Mouse (Mus musculus) B cell, adult 2 months (primary cell): ENCODE data around the gene Eml5.

Source experiments
- DNase-seq, 2 experiments: peaks; one replicate each; pipeline ENCODE4 v3.0.0; 2022

The Eml5 gene

DNA sequence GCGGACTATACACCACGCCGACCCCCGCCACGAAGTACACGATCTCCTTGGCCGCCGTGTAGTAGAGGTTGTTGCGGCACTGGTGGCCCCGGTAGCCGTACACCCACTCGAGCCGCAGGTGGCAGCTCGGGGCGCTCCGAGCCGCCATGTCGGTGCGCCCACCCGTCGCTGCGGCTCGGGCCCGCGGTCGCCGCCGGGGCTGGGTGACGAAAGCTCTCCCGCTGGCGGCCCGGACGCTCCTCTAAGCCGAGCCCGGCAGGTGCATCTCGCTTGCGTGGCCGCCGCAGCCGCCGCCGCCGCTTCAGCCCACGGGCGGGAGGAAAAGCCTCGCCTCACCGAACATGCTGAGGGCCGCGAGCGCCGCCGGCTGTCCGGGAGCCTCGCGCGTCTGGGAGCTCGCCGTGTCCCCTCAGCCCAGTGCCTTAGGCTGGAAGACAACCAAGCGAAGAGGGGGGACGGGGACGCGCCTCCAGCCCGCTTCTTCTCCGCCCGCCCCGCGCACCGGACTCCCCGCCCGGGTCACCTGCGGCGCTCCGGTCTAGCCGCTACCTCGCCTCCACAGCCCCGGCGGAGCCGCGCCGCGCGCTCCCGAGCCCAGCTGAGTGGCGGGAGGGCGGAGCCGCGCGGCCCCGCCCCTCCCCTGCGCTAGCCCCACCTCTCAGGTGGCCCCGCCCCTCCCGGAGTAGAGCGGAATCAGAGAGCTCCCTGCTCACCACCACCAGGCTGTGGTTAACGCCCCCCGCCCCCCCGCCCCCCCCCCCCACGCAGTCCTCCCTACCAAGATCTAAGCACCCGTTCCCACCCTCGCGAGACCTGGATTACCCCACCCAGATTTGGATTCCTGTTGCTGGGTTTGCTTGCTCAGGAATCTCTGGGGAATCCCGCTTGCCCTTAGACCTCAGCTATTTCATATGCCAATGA, at the start of gene Eml5:
Gene Eml5, minus strand, starts transcription at position 604 of the 921 bp plus-strand sequence.
- DNase-seq: peak; percentile 85 to 88

DNA sequence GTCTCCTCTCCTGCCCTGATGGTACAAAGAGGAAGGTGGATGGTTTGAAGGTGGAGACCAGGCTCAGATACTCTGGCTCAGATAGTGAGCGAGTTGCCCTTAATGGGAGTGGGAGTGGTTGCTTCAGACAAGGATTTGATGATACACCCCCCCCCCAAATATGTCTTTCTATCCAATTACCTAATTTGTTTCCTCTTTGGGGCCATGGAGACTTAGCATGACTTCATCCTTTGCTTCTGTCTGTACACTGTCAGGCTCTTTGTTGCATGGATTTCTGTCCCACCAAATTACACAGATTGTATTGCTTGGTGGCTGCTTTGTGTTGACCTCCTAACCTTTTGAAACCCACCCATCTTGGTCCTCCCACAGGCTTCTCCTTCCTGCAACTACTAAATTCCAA, 31.6 kb upstream of the Eml5 start:
- DNase-seq: no peak

GRCm38 (mm10) chr12:98932441-98932840, 31.2 kb upstream of the Eml5 start:
- DNase-seq: no peak

DNA sequence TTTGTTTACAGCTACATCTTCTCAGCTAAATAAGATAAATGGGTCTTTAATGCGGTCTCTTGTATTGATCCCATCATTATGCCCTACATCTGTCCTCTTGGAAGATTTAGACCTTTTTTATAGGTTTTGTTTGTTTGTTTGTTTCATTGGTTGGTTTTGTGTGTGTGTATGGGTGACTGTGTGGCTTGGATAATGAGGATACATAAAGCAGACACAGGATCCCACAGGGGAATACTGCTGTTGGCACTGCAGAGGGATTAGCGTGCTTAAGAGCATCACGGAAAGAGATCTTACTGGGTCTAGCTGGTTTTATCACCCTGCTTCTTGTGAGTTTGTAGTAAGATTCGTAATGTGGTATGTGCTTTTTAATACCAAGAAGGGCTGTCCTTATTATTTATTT, 29.9 kb upstream of the Eml5 start:
- DNase-seq: no peak

DNA sequence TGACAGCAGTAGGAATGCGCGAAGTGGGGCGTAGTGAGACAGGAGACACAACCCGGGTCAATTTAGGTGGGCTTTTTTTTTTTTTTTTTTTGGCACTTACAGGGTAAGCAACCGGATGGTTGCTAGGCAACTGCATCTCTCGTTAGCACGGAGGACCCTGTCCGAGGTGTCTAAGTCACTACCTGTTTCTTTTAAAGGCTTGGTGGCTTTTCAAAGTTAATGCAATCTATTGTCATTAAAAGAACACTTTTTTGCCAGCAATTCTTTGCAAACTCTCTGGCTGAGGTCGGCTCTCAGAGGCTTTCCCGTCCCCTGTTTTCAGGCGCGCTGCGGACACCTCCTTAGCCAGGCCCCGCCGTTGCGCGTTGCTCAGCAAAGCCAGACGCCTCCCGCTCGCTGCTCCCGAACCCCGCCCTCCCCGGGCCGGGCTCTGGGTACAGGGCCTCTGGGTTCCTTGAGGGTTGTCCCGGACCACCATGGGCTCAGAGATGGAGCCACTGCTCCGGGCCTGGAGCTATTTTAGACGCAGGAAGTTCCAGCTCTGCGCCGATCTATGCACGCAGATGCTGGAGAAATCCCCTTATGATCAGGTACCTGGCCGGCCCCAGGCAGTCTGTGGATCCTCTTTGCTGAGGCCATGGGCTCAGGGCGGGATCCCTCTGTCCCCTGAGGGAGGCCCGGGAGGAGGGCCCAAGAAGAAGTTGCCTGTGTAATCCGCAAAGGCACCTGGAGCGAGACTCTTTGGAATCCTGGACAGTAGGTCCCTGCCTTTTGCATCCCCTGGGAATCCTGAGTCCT, 19.1 kb upstream of the Eml5 start, which contains the start of gene Ttc8:
Gene Ttc8, plus strand, starts transcription at position 381 of the 798 bp plus-strand sequence.
- peak; percentile 79 to 84 for DNase-seq

DNA sequence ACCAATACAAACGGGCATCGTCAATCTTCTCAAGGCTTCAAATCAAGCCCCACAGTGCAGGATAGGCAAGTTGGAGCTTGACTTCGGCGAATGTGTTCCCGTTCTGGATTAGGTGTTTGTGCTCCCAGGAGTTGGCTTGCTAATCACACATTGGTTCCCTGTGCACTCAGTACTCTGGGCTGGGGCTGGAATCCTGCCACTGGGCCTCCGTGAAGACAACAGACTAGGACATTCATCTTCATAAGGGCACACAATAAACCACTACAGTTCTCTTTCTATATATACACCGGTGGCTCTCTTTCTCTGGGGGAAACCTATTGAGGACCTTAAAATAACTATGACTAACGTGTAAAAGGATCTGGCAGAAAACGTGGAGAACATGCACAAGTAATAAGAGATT, 8.8 kb upstream of the Eml5 start:
- DNase-seq: no peak

DNA sequence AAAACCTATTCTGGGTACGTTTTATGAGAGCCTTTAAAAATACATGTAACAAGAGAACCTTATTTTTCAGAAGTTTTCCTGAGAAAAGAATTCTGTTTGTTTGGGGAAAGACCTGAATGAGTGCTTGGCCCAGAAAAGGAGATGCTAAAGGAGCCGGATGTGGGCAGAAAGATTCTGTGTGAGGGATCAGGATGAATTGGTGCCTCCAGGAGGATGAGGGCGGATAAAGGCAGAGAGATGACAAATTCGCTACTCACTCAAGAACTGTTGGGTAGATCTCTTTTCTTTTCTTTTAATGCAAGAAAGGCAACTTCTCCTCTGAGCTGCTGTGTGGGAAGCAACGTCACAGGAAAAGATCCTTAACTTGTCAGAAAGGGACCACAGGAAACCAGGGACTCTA, 4.2 kb upstream of the Eml5 start:
- DNase-seq: no peak

DNA sequence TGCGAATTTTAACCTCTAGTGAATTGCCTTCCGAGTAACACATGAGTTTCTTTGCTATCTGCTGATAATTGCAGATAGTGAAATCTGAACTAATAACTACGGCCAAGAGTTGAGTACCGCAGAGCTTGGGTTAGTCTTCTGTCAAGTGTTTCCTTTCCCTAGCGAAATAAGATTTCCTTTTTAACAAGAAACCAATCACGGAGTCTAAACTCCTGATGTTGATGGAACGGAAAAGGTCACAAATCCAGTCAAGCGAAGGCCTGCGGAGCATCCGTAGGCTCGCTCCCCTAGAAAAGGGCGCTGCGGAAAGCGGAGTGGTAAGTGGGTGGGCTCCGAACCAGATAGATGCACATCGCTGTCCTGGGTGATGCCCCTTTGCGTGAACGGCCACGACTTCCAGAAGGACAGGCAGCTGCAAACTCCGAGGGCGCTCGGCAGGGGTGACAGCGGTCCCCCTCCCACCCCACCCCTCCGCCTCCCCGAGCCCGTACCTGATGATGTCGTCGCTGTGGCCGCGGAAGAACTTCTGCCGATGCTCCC, 873 bp downstream of the Eml5 start:
- no peak for DNase-seq

- no peak for DNase-seq
These were observed 1.6 kb downstream of the Eml5 start for GRCm38 (mm10) chr12:98899676-98900075.

DNA sequence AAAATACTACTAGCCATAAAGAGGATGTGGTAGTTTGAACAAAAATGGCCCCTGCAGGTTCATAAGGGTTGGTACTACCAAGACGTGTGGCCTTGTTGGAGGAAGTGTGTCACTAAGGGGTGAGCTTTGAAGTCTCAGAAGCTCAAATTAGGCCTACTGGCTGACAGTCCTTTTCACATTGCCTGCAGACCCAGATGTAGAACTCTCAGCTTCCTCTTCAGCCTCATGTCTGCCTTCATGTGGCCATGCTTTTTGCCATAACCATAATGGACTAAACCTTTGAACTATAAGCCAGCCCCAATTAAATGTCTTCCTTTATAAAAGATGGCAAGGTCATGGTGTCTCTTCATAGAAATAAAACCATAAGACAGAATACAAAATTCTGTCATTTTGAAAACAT, 4.5 kb downstream of the Eml5 start:
- DNase-seq: no peak

GRCm38 (mm10) chr12:98884515-98884914, 16.8 kb downstream of the Eml5 start:
- DNase-seq: no peak

GRCm38 (mm10) chr12:98881796-98882195, 19.5 kb downstream of the Eml5 start:
- DNase-seq: no peak

DNA sequence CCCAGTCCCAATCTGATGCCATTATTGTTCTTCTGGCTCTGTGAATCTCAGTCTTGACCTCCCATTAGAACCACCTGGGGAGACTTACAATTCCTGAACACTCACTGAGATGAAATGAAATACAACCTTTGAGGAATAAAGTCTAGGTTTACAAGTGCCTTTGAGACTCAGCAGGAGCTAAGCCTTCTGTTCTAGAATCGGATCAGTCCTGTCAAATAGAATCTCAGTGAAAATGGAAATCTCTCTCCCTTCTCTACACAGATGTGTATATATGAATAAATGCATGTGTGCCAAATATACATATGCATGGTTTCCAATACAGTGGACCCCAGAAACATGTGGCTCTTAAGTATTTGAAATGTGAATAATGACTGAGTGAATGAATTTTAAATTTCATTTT, 22.6 kb downstream of the Eml5 start:
- no peak for DNase-seq

DNA sequence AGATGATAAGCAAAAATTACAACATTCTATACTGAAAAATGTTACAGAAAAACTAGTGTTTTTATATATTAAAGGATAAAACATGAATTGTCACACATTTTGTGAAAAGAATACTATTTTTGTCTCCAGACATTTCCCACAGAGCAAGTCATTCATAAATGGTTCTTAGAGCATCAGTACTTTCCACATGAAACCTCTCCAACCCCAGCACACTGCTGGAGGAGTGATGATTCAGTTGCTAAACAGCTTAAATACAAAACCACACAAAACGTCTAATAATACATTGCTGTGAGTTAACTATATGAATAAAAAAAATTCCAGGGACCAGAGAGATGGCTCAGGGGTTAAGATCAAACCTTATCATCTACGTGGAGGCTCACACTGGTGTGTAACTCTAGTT, 26.1 kb downstream of the Eml5 start:
- DNase-seq: no peak

DNA sequence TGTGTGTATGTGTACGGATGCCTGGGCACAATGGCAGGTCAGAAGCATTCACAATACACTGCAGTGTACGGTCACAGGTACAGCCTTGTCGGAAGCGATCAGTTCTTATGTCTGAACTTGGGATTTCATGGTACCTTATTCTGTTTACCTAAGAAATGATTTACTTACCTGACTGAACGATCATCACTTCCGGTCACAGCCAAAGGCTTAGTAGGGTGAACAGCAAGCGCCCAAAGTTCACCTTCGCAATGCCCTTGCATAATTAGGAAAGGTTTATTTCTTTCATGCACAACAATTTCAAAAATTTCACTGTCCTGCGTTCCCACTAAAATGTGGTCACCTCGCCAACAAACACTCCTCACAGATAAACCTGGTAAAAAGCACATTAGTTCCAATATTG, 28.4 kb downstream of the Eml5 start:
- DNase-seq: no peak

- no peak for DNase-seq
These were observed 37.8 kb downstream of the Eml5 start for GRCm38 (mm10) chr12:98863436-98863835.

DNA sequence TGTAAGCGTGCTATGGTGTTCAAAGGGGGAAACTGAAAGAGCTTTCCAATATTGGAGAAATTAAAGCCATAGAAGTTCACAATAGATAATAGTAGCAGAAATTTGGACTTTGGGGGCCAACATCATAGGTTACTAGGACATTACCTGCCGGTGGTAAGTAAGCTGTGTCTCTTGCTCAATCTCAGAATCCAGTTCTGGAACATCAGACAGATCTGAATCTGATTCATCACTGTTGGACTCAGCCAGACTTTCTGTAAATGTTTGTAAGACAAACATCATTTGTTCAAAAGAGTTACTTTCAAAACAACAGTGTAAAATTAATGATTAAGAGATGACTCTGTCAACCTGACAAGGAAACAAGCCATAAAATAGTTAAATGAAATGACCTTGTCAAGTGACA, 41.0 kb downstream of the Eml5 start:
- DNase-seq: no peak

- peak; percentile 71 to 75 for DNase-seq
These were observed 50.5 kb downstream of the Eml5 start for GRCm38 (mm10) chr12:98850767-98851166.

DNA sequence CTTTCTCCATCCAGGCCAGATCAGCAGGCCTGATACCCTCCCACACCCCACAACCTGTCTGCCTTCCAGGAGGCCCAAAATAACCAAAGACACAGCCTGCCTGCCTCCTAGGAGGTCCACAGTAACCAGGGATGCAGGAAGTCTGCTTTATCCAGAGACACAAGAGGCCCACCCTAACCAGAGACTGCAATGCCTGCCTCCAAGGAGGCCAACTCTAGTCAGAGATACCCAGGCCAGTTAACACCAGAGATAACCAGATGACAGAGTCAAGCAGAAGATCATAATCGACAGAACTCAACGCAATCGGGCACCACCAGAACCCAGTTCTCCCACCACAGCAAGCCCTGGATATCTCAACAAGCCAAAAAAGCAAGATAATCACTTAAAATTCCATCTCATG, 56.5 kb downstream of the Eml5 start:
- DNase-seq: no peak

DNA sequence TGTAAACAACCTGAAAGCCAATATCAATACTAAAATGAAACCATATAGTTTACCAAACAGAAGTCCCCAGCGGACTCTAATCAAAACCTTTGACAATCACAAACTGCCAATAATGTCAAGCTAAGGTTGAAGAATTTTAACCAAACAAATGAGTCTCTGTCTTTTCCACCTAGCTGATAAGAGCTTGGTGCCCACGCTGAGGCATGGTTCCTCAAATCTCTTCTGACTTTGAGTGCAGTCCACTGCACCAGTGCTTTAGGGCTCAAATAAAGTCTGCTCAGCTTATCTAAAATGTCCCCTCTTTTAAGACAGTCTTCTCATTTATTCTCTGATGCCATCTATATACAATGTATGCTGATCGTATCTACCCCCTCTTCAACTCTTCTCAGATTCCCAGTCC, 61.1 kb downstream of the Eml5 start:
- DNase-seq: no peak

GRCm38 (mm10) chr12:98837940-98838339, 63.3 kb downstream of the Eml5 start:
- DNase-seq: no peak

DNA sequence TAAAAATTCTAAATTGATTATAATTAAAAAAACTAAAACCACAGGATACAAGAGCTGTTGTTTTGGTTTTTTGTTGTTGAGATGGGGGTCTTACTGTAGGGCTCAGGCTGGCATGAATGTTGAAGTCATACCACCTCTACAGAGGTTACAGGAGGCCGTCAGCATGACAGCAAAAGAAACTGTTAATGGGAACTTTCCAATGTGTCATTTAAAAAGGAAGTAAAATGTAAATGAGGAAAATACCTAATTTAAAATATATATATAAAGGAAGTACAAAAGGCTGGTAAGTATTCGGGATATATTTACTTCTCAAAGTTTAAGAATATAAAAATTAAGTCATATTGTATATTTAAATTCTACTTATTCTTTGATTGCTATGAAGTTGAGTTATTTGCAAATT, 65.8 kb downstream of the Eml5 start:
- DNase-seq: no peak

DNA sequence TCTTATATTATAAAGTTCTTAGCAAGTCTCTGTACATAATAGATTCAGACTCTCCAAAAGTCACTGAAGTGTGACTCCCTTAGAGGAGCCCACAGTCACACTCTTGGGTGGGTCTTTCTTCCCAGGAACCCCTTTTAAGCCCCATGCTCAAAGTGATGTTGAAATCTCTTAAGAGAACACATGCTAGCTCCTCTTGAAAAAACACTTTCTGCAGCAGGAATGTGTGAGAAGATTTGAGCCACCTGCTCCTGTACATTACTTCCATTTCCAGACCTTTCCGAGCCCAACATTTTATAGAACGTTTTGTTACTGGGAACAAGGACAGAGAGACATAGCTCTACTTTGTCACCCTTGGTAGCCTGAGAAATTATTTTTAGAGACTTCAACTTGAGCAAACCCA, 66.4 kb downstream of the Eml5 start:
- no peak for DNase-seq

- DNase-seq: no peak
These were observed 67.4 kb downstream of the Eml5 start for GRCm38 (mm10) chr12:98833901-98834300.
